Mouse (Mus musculus) skeletal muscle tissue, adult 2 months (tissue): Measurements from ENCODE around the gene Ncapg2.

Experiments
- DNase-seq: peaks from one replicate; pipeline ENCODE4 v3.0.0-alpha.2; 2012; ENCODE audit warnings: low read depth, low spot score

Gene Ncapg2

DNA sequence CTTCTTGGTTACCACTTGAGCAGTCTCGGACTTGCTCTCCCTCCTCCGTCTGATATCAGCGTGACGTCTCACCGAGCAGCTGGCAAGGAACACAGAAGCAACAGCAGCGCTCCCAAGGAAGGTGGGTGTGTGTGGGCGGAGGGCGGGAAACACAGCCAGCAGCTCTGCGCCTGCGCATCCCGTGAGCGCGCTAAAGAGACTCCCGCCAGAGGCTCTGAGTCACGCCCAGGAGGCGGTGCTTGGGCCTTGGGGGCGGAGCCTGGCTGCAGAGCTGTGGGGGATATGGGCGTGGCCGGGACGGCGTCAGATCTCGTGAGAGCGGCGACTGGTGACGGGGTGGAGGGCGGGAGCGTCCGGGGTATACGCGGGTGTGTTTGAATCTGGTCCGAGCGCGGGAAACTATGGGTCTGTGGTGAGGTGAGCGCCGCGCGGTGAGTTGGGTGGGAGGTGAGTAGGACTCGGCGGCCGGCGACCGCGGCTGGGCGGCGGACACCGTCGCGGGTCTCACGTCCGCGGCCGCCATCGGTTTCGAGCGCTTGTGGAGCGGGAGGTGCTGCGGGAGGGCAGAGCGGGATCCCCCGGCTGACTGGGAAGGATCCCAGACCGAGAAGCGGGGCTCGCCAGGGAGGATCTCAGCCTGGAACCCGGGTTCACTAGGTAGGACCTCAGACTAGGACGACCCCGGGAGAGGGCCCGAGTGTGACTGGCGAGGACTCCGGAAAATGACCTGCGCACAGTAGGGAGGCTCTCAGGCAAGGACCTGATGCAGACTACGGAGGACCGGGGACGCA, at the start of gene Ncapg2:
TSS of gene Ncapg2 (plus strand) at position 358 of the 791 bp plus-strand sequence.
- DNase-seq, result peak; percentile 97

GRCm38 (mm10) chr12:116362091-116362490, 43.1 kb upstream of the Ncapg2 start:
- no peak for DNase-seq

GRCm38 (mm10) chr12:116366900-116367299, 38.3 kb upstream of the Ncapg2 start:
- DNase-seq, result no peak

- DNase-seq, result no peak
Measured at GRCm38 (mm10) chr12:116367346-116367745, 37.9 kb upstream of the Ncapg2 start.

GRCm38 (mm10) chr12:116368857-116369256, 36.3 kb upstream of the Ncapg2 start:
- DNase-seq, result no peak

GRCm38 (mm10) chr12:116383101-116383500, 22.1 kb upstream of the Ncapg2 start:
- DNase-seq, result no peak

- DNase-seq, result no peak
Measured at GRCm38 (mm10) chr12:116383995-116384394, 21.2 kb upstream of the Ncapg2 start.

GRCm38 (mm10) chr12:116386802-116387201, 18.4 kb upstream of the Ncapg2 start:
- no peak for DNase-seq

GRCm38 (mm10) chr12:116389868-116390267, 15.3 kb upstream of the Ncapg2 start:
- no peak for DNase-seq

- DNase-seq, result no peak
Measured at GRCm38 (mm10) chr12:116394327-116394726, 10.9 kb upstream of the Ncapg2 start.

DNA sequence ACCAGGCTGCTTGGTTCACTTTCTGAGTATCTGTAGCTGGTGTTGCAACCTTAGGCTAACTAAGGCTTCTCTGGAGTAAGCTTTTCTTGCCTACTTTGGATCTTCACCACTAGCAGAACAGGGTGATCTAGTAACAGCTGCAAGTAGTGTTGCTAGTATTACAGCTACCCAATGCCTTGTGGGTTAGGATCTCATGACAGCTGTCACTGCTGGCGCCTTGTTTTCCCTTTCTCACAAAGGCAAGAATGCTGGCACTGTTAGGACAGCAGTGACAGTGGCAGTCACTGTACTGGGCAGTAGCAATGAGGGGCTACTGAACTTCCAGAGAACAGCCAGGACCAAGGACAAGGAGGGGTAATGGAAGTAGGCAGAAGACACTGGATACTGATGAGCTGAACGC, 9.9 kb upstream of the Ncapg2 start:
- peak; percentile 7 for DNase-seq

GRCm38 (mm10) chr12:116396072-116396695, 9.0 kb upstream of the Ncapg2 start:
- no peak for DNase-seq

GRCm38 (mm10) chr12:116404012-116404679, 1.1 kb upstream of the Ncapg2 start:
- no peak for DNase-seq

GRCm38 (mm10) chr12:116405836-116406155, 594 bp downstream of the Ncapg2 start:
- DNase-seq, result no peak

GRCm38 (mm10) chr12:116407883-116408282, 2.7 kb downstream of the Ncapg2 start:
- DNase-seq, result no peak

DNA sequence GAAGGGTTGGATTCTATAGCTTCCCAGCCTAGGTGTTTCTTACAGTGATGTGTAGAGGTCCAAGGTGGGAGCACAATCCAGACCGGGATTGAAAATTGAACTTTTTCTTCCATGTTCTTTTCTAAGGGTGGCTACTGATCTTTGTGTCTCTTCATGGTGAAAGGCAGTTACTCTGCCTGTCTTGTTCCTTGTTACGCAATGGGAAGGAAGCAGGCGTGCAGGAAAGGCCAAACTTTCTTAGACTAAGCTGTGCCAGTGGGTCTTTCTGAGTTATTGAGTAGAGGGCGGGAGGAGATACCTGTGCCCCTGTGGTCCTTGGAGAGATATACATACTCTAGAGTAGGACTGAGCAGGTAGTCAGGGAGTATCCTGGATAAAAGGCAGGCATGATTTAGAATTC, 9.7 kb downstream of the Ncapg2 start:
- no peak for DNase-seq

DNA sequence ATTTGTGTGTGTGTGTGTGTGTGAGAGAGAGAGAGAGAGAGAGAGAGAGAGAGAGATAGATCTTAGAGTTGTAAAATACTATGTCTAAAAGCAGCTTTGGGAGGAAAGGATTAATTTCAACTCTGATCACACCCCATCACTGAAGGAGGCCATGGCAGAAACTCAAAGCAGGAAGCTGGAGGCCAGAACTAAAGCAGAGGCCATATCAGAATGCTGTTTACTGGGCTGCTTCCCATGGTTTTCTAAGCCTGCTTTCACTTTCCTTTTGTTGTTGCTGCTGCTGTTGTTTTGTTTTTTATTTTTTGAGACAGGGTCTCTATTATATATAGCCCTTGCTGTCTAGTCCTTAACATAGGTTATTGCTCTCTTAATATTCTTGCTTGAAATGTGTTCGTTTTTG, 11.3 kb downstream of the Ncapg2 start:
- no peak for DNase-seq

DNA sequence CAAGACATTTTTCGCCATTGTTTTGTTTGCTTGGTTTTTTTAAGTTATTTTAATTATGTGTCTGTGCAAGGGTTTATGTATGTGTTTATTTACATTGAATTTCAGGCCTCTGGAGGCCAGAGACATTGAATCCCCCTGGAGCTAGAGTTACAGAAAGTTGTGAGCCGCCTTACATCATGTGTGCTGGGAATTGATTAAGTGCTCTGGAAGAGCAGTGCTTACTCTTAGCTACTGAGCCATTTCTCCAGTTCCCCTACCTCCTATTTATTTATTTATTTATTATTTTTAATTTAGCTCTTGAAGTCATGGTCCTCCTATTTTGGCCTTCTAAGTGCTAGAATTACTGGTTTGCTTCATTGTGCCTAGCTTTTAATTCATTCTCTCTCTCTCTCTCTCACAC, 16.5 kb downstream of the Ncapg2 start:
- no peak for DNase-seq

GRCm38 (mm10) chr12:116425392-116425791, 20.2 kb downstream of the Ncapg2 start:
- no peak for DNase-seq

- no peak for DNase-seq
Measured at GRCm38 (mm10) chr12:116433742-116434141, 28.5 kb downstream of the Ncapg2 start.

- DNase-seq, result no peak
Measured at GRCm38 (mm10) chr12:116435232-116435631, 30.0 kb downstream of the Ncapg2 start.

GRCm38 (mm10) chr12:116436125-116436524, 30.9 kb downstream of the Ncapg2 start:
- peak; percentile 2 for DNase-seq

DNA sequence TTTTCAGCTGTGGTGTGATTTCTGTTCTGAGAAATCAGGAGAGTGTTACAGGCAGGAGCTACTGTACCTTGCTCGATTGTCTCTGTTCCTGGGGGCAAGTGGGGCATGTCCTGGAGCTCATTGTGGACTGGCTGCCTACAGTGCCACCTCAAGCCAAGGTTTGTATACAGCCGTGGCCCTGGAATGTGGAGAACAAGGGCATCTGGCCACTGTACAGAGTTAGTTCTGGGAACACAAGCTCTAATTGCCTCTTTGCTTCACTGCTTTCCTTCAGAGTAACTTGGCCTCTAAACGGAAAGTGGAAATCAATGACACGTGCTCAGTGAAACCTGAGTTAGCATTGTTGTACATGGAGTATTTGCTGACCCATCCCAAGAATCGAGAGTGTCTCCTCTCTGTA, 33.4 kb downstream of the Ncapg2 start:
- DNase-seq, result no peak
